Mouse (Mus musculus): ENCODE measurements around the gene Ap1b1. TPM values are rescaled to one million over a fixed set of nuclear protein-coding genes. Genes with fewer than 3 reads are reported as not detected.

The Ap1b1 gene
- polyA plus RNA-seq, 1 experiment from 2014 or later = 40.7 TPM

DNA sequence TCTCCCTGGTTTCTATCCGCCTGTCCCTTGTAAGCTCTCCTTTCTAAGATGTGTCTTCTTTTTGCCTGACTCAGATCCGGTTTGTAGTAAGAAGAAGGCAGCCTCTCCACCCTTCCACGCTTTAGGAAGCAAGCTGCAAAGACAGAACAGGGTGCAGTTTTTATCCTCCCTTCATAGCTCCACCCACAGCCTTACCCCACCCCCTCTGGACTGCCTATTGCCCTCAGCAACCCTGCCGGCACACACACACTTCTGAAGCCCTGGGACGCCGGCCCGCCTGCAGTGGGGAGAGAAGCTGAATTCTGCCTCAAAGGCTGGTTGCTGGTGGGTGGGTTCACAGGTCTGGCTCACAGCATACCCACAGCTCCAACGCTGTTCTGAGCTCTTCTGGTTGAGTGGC lies 32.7 kb upstream of the Ap1b1 start:
- H3K9me3 ChIP-seq (ENCODE audit: control insufficient read depth, low read length) = no peaks in the 10 kb centered on the region
- H3K4me1 ChIP-seq (ENCODE audit: control insufficient read depth in 2 of 2, insufficient read depth in 2 of 2, low read length in 2 of 2) = peaks cover 0 to 5% of the 10 kb centered on the region in 2 experiments; a peak in 1 of 4 replicates
- H3K27ac ChIP-seq (replicated peaks in 1 of 2; ENCODE audit: control insufficient read depth in 1 of 2, insufficient read depth in 1 of 2, low read depth in 2 of 2, low read length in 2 of 2) = no peak overlapping the region
- ATAC-seq (ENCODE audit: insufficient number of reproducible peaks, insufficient read depth, low FRiP score, low read depth) = no peak
- H3K4me2 ChIP-seq (ENCODE audit: low read length) = no peak overlapping the region
- H3K4me3 ChIP-seq (ENCODE audit: control insufficient read depth in 1 of 2, insufficient read depth in 1 of 2, low read depth in 1 of 2, low read length in 2 of 2) = no peak overlapping the region
- H3K27me3 ChIP-seq (ENCODE audit: control insufficient read depth, insufficient read depth, low read length) = peaks cover 62% of the 10 kb centered on the region
- WGBS = 2% methylated on average over 8 of the region's 8 CpGs
- H3K36me3 ChIP-seq (ENCODE audit: control insufficient read depth, insufficient read depth, low read length) = no peaks in the 10 kb centered on the region
- no peak overlapping the region for H3K9ac ChIP-seq (ENCODE audit: low read length)

DNA sequence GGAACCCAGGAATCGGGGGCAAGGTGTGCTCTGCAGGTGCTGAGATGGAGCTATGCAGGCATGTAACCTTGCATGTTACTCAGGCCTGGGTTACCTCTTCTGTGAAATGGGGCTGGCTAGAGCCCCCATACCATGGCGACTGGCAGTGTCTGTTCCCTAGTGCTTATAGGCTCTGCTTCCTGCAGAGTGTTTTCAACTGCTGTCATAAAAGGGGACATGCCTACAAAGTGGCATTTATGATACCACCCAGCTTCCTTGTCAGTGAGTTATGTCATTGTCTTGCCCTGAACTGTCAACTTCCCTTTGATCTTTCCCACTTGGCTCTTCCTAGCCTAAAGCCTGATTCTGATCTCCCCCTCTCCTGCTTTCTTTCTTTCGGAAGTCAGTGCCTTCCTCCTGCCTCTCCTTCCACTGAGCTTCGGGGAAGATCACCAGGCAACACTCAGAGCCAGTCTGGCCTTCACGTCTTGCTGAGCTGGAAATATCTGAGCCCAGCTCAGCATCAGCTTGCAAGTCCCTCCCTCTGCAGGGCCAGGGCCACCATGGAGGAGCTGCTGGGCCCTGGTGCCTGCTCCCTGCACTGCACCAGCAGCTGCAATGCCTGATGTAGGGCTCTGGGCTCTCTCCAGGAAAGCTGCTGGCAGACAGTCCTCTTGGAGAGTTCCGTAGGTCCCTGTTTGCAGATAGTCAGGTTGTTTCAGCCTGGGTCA lies 23.4 kb upstream of the Ap1b1 start:
- Histone ChIP-seq H3K4me1 (ENCODE audit: control insufficient read depth in 2 of 2, insufficient read depth in 2 of 2, low read length in 2 of 2) (peaks cover 0 to 7% of the 10 kb centered on the region in 2 experiments; a peak in 3 of 4 replicates), H3K9ac (ENCODE audit: low read length) (no peak overlapping the region), H3K4me2 (ENCODE audit: low read length) (no peak overlapping the region), H3K36me3 (ENCODE audit: control insufficient read depth, insufficient read depth, low read length) (no peaks in the 10 kb centered on the region), H3K4me3 (ENCODE audit: control insufficient read depth in 1 of 2, insufficient read depth in 1 of 2, low read depth in 1 of 2, low read length in 2 of 2) (no peak overlapping the region), H3K27me3 (ENCODE audit: control insufficient read depth, insufficient read depth, low read length) (no peaks in the 10 kb centered on the region), H3K27ac (replicated peaks in 1 of 2; ENCODE audit: control insufficient read depth in 1 of 2, insufficient read depth in 1 of 2, low read depth in 2 of 2, low read length in 2 of 2) (no peak overlapping the region), H3K9me3 (ENCODE audit: control insufficient read depth, low read length) (no peaks in the 10 kb centered on the region)
- ATAC-seq (ENCODE audit: insufficient number of reproducible peaks, insufficient read depth, low FRiP score, low read depth) = no peak
- WGBS = 40% methylated on average over 6 of the region's 6 CpGs

DNA sequence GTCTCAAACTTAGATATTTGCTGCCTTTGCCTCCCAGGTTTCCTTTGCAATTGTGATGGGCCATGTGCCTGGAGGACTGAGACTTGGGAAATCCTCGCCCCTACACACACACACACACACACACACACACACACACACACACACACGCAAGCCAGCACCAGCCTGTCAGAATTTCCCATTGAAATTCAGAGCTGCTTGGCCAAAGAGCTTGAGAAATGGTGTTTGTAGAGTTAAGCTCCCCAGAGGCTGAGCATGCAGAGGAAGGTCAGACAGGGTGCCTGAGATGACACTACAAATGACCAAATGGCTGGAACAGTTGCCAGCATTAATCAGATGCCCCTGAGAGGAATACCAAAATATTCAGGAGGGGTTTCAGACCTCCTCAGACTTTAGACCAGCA lies 20.3 kb upstream of the Ap1b1 start:
- no peak overlapping the region for H3K4me3 ChIP-seq (ENCODE audit: control insufficient read depth in 1 of 2, insufficient read depth in 1 of 2, low read depth in 1 of 2, low read length in 2 of 2)
- H3K9ac ChIP-seq (ENCODE audit: low read length) = no peak overlapping the region
- no peak overlapping the region for H3K27ac ChIP-seq (replicated peaks in 1 of 2; ENCODE audit: control insufficient read depth in 1 of 2, insufficient read depth in 1 of 2, low read depth in 2 of 2, low read length in 2 of 2)
- H3K36me3 ChIP-seq (ENCODE audit: control insufficient read depth, insufficient read depth, low read length) = no peaks in the 10 kb centered on the region
- ATAC-seq (ENCODE audit: insufficient number of reproducible peaks, insufficient read depth, low FRiP score, low read depth) = no peak
- no peaks in the 10 kb centered on the region for H3K27me3 ChIP-seq (ENCODE audit: control insufficient read depth, insufficient read depth, low read length)
- H3K9me3 ChIP-seq (ENCODE audit: control insufficient read depth, low read length) = no peaks in the 10 kb centered on the region
- no peak overlapping the region for H3K4me2 ChIP-seq (ENCODE audit: low read length)
- H3K4me1 ChIP-seq (ENCODE audit: control insufficient read depth in 2 of 2, insufficient read depth in 2 of 2, low read length in 2 of 2) = peaks cover 0 to 11% of the 10 kb centered on the region in 2 experiments; a peak in 3 of 4 replicates
- 57% methylated on average over 2 of the region's 2 CpGs for WGBS

DNA sequence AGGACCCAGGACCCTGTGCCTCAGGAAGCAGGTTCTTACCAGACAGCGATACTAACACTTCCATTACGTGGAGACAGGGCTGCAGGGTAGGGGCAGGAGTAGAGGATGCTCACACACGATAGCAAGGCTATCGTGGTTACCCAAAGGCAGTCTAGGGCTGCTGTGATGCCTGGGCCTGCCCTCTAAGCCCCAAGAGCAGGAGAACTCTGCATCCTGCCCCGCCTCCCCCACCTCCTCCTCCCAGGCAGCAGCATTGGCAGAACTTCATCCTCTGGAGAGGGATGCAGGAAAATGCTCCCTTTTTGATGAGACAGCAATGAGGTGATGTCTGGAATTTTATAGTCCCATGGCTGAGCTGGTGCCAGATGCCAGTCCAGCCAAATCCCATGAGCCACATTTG lies 19.7 kb upstream of the Ap1b1 start:
- H3K9ac ChIP-seq (ENCODE audit: low read length) = no peak overlapping the region
- H3K27ac ChIP-seq (replicated peaks in 1 of 2; ENCODE audit: control insufficient read depth in 1 of 2, insufficient read depth in 1 of 2, low read depth in 2 of 2, low read length in 2 of 2) = no peak overlapping the region
- H3K27me3 ChIP-seq (ENCODE audit: control insufficient read depth, insufficient read depth, low read length) = no peaks in the 10 kb centered on the region
- 68% methylated on average over 5 of the region's 5 CpGs for WGBS
- peaks cover 0 to 11% of the 10 kb centered on the region in 2 experiments; a peak in 3 of 4 replicates for H3K4me1 ChIP-seq (ENCODE audit: control insufficient read depth in 2 of 2, insufficient read depth in 2 of 2, low read length in 2 of 2)
- ATAC-seq (ENCODE audit: insufficient number of reproducible peaks, insufficient read depth, low FRiP score, low read depth) = no peak
- H3K4me3 ChIP-seq (ENCODE audit: control insufficient read depth in 1 of 2, insufficient read depth in 1 of 2, low read depth in 1 of 2, low read length in 2 of 2) = no peak overlapping the region
- H3K36me3 ChIP-seq (ENCODE audit: control insufficient read depth, insufficient read depth, low read length) = no peaks in the 10 kb centered on the region
- H3K4me2 ChIP-seq (ENCODE audit: low read length) = no peak overlapping the region
- H3K9me3 ChIP-seq (ENCODE audit: control insufficient read depth, low read length) = no peaks in the 10 kb centered on the region

DNA sequence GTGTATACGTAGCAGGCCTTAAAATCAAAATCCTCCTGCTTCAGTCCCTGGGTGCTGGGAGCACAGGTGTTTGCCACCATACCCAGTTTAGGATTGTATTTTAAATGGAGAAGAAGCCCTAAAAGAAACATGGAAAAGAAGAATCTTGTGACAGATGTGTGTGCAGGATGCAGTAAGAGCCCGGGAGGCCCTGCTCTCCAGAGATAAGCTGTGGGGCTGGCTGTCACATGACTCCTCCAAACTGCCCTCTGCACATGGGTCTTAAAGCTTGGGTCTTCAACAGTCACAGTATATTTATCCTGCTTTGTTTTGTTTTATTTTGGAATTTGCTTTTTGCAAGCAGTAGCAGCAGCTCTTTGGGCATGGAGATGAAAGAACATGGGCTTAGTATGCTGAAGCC lies 19.1 kb upstream of the Ap1b1 start:
- no peak overlapping the region for H3K4me3 ChIP-seq (ENCODE audit: control insufficient read depth in 1 of 2, insufficient read depth in 1 of 2, low read depth in 1 of 2, low read length in 2 of 2)
- H3K27ac ChIP-seq (replicated peaks in 1 of 2; ENCODE audit: control insufficient read depth in 1 of 2, insufficient read depth in 1 of 2, low read depth in 2 of 2, low read length in 2 of 2) = no peak overlapping the region
- no peak overlapping the region for H3K9ac ChIP-seq (ENCODE audit: low read length)
- no peaks in the 10 kb centered on the region for H3K27me3 ChIP-seq (ENCODE audit: control insufficient read depth, insufficient read depth, low read length)
- 35% methylated on average over 2 of the region's 2 CpGs for WGBS
- no peaks in the 10 kb centered on the region for H3K9me3 ChIP-seq (ENCODE audit: control insufficient read depth, low read length)
- no peaks in the 10 kb centered on the region for H3K36me3 ChIP-seq (ENCODE audit: control insufficient read depth, insufficient read depth, low read length)
- H3K4me2 ChIP-seq (ENCODE audit: low read length) = no peak overlapping the region
- peaks cover 0 to 11% of the 10 kb centered on the region in 2 experiments; a peak in 3 of 4 replicates for H3K4me1 ChIP-seq (ENCODE audit: control insufficient read depth in 2 of 2, insufficient read depth in 2 of 2, low read length in 2 of 2)
- no peak for ATAC-seq (ENCODE audit: insufficient number of reproducible peaks, insufficient read depth, low FRiP score, low read depth)

DNA sequence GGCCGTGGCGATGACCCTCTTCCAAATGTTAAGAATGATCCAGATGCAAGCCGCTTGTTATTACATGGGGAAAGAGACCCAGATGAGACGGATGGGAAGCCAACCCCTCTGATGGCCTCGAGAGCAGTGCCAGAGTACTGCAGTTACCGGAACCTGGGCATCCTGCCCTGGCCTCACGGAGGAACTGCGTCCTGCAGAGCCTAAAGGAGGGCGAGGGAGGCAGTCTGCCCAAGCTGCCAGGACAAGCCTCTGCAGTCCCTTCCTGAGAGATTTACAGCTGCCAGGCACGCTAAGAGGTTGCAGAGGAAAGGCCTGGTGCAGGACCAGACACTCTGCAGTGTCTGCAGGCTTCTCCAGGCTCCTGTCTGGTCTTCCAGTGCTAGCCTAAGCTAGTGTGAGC lies 18.2 kb upstream of the Ap1b1 start:
- Histone ChIP-seq H3K4me2 (ENCODE audit: low read length) (no peak overlapping the region), H3K36me3 (ENCODE audit: control insufficient read depth, insufficient read depth, low read length) (no peaks in the 10 kb centered on the region), H3K9me3 (ENCODE audit: control insufficient read depth, low read length) (no peaks in the 10 kb centered on the region), H3K4me1 (ENCODE audit: control insufficient read depth in 2 of 2, insufficient read depth in 2 of 2, low read length in 2 of 2) (peaks cover 0 to 11% of the 10 kb centered on the region in 2 experiments; a peak in 3 of 4 replicates), H3K27ac (replicated peaks in 1 of 2; ENCODE audit: control insufficient read depth in 1 of 2, insufficient read depth in 1 of 2, low read depth in 2 of 2, low read length in 2 of 2) (0 out of 4 replicates have a peak overlapping the region, but pooled peaks of 1 of the 2 experiments have one; percentile 24), H3K4me3 (ENCODE audit: control insufficient read depth in 1 of 2, insufficient read depth in 1 of 2, low read depth in 1 of 2, low read length in 2 of 2) (no peak overlapping the region), H3K27me3 (ENCODE audit: control insufficient read depth, insufficient read depth, low read length) (no peaks in the 10 kb centered on the region), H3K9ac (ENCODE audit: low read length) (no peak overlapping the region)
- 66% methylated on average over 10 of the region's 10 CpGs for WGBS
- no peak for ATAC-seq (ENCODE audit: insufficient number of reproducible peaks, insufficient read depth, low FRiP score, low read depth)

DNA sequence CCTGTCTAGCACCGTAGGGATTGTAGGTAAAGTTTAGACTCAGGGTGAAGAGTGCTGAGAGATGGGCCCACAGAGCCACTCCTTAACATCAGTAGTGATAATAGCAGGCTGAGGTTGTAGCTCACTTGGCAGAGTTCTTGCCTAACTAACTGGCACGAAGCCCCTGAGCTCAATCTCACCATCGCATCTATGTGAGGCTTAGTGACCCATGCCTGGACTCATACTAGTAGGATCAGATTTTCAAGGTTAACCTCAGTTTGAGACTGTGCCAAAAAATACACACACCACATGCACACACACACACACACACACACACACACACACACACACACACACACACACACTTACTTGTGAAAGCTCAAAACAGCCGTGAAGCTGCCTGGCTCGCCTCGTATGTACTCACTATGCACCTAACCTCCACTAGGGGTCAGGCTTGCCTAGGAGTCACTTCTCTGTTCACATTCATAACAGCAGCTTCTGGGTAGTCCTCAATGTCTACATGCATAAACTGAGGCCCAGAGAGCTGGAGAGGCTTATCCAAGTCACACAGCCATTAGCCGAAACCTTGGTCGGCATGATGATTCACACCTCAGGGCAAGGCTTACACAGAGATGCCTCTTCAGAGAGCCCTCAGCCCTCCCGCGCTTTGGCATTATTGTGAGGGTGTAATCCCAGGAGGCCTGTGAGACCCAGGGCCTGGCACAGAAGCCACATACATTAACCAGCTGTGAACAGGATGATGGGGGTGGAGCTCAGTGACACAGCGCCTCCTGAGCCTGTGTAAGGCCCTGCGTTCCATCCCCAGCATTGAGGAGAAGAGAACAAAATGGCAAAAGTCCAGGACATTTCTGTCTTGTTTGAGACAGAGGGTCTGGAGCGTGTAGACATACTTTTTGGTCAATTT lies 13.4 kb upstream of the Ap1b1 start:
- Histone ChIP-seq H3K9ac (ENCODE audit: low read length) (no peak overlapping the region), H3K4me3 (ENCODE audit: control insufficient read depth in 1 of 2, insufficient read depth in 1 of 2, low read depth in 1 of 2, low read length in 2 of 2) (no peak overlapping the region), H3K4me1 (ENCODE audit: control insufficient read depth in 2 of 2, insufficient read depth in 2 of 2, low read length in 2 of 2) (peaks cover 0 to 10% of the 10 kb centered on the region in 2 experiments; a peak in 2 of 4 replicates), H3K27ac (replicated peaks in 1 of 2; ENCODE audit: control insufficient read depth in 1 of 2, insufficient read depth in 1 of 2, low read depth in 2 of 2, low read length in 2 of 2) (0 out of 4 replicates have a peak overlapping the region, but pooled peaks of 1 of the 2 experiments have one; percentile 24), H3K9me3 (ENCODE audit: control insufficient read depth, low read length) (no peaks in the 10 kb centered on the region), H3K4me2 (ENCODE audit: low read length) (no peak overlapping the region), H3K27me3 (ENCODE audit: control insufficient read depth, insufficient read depth, low read length) (no peaks in the 10 kb centered on the region), H3K36me3 (ENCODE audit: control insufficient read depth, insufficient read depth, low read length) (no peaks in the 10 kb centered on the region)
- 55% methylated on average over 13 of the region's 13 CpGs for WGBS
- no peak for ATAC-seq (ENCODE audit: insufficient number of reproducible peaks, insufficient read depth, low FRiP score, low read depth)
